Mouse (Mus musculus) bone marrow macrophage, adult 2 months (primary cell): Measurements from ENCODE around the gene Zfand3.

Source experiments
- CTCF ChIP-seq: IDR thresholded peaks from 2 replicates; pipeline ENCODE4 v1.5.1; 2012; ENCODE audit warnings: low read depth, mild to moderate bottlenecking, low read length, moderate library complexity
- POLR2A ChIP-seq: IDR thresholded peaks from 2 replicates; pipeline ENCODE4 v1.6.1; 2012; ENCODE audit warnings: mild to moderate bottlenecking, low read depth, low read length, borderline replicate concordance

DNA sequence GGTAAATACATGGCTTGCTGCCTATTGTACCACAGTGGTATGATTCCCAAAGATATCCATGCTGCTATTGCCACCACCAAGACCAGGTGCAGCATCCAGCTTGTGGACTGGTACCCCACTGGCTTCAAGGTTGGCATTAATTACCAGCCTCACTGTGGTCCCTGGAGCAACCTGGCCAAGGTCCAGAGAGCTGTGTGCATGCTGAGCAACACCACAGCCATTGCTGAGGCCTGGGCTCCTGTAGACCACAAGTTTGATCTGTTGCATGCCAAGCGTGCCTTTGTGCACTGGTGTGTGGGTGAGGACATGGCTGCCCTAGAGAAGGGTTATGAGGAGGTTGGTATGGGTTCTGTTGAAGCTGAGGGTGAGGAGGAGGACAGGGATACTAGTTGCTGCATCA is 173.9 kb downstream of the Zfand3 start:
- TF ChIP-seq CTCF = no peak
- no peak for TF ChIP-seq POLR2A
